Mouse (Mus musculus) adrenal gland (tissue): ENCODE data around the gene Mfsd11.
"Not testable (repeated sequence)": the region's sequence is repeated elsewhere in the genome, so short reads cannot be mapped to it uniquely, and the experiment has no call there.

Experiments
- intact Hi-C: fragments of 180-260 bp; cut with DNase I; formaldehyde crosslinking; loops from one replicate; pipeline ENCODE4 v1.15.1; 2025

Gene Mfsd11

DNA sequence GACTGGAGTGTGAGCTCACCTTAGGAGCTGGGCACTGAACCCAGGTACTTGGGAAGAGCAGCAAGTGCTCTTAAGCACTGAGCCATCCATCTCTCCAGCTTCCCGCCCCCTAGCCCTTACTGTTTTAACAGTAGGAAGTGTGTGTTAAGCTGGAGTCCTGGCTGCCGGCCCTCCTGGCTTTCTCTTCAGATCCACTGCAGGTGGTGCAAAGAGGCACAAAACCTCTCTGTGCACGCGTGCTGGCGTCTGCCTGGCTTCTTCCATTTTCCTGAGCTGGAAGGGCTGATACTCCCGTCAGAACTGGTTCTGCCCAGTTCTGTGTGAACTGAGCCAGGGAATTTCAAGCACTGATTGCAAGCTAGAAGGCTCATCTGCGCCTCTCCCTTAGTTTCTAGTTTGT lies 28.6 kb downstream of the Mfsd11 start:
- intact Hi-C loops, result no loop called here

DNA sequence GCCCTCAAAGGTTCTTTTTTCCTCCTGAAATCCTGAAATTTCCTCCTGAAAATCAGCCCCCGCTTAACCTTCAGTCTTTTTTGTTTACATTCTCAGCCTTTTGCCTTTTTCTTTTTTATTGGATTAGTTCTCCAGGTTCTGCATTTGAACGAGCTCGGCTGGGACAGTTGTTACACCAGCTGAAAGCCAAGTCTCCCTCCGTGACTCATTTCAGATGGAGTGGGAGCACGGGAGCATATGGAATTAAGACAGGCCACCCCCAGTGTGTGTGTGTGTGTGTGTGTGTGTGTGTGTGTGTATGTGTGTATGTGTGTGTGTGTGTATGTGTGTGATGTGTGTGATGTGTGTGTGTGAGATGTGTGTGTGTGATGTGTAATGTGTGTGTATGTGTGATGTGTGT lies 29.2 kb downstream of the Mfsd11 start:
- intact Hi-C loops, result no loop called here

DNA sequence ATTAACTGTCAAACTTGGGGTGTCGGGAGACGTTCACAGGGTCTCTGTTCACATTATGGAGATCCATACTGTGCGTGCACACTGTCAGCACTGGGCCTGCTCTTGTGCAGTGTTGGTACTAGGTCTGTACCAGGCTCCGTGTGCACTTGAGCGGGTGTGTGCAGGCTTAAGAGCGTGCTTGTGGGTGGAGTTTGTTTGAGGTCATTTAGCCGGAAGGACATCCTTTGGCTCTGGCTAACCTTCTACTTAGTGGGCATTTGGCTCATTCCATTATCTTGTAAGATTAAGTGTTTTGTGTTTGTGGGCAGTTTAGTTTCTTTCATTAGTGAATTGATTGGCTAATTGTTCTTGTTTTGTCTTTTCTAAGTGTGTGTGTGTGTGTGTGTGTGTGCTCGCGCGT lies 30.2 kb downstream of the Mfsd11 start:
- intact Hi-C loops, result no loop called here

DNA sequence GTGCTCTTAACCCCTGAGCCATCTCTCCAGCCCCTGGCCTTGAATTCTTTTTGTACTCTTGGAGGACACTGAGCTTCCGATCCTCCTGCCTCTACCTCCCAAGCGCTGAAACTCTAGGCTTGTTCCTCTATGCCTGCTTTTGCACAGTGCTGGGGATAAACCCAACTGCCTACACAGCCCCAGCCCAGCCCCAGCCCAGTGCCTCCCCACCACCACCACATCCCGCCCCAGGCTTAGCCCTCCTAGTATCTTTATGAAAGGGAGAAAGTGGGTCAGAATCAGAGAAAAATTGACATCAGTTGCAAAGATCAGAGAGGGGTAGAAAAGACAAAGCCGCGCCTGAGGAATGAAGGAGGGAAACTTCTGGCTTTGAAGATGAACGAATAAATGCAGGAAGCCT lies 31.8 kb downstream of the Mfsd11 start:
- intact Hi-C loops, result loop anchor here (2.0 kb wide), 1 partner anchor 173 kb away; no protein-coding TSS in a partner anchor

DNA sequence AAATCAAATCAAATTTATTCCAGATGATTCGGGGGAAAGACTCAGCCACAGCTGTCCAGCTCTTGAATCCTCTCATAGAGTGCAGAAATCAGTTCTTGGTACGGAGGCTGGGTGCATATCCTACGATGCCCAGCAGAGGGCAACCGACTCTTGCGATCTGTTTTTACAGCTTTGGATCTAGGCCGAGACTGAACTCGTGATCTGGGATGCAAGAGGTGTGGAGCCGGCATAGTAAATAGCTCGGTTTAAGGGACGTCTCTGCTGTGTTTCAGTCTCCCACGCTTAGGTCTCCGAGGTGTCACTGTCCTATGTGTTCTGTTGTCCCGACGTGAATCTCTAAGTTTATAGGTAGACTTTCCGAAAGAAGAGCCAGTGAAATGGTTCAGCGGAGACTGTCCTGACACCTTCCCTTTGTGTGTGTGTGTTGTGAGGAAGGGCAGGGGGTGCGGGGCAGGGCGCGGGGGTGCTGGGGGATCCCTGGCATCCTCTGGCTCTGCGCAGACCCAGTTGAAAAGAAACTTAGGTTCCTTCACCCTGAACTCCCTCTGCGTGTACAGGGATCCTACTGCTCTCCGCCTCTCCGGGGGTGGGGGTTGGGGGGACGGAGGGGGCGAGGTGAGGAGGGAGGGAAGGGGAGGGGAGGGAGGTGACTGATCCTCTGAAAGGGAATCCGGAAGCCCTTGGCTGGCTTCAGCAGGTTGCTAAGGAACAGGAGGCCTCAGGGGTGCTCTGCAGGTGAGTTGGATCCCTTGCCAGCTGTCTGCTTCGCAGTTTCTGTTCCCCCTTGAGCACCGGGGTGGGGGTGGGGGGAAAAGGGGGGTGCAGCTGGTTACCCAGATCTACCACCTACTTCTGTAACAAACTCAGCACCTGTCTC lies 33.3 kb downstream of the Mfsd11 start:
- intact Hi-C loops, result loop anchor here (2.0 kb wide), 1 partner anchor 171 kb away; no protein-coding TSS in a partner anchor

DNA sequence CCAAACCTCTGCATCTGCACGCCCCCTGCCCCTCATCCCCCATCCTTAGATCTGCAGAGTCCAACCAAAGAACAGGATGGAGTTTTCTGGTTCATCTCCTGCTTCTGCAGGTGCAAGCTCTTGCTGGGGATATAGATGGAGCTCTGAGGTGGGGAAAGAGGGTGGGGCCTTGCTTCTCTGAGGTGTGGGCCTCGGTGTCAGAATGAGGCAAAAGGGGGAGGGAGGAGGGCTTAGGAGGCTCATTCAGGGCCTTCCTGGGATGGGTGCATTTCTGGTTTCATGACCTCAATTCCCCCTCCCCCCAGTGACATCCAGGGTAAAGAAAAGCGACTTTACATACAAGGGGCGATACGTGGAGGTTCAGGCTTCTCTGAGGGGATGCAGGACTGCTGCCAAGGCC lies 34.9 kb downstream of the Mfsd11 start:
- intact Hi-C loops, result no loop called here

DNA sequence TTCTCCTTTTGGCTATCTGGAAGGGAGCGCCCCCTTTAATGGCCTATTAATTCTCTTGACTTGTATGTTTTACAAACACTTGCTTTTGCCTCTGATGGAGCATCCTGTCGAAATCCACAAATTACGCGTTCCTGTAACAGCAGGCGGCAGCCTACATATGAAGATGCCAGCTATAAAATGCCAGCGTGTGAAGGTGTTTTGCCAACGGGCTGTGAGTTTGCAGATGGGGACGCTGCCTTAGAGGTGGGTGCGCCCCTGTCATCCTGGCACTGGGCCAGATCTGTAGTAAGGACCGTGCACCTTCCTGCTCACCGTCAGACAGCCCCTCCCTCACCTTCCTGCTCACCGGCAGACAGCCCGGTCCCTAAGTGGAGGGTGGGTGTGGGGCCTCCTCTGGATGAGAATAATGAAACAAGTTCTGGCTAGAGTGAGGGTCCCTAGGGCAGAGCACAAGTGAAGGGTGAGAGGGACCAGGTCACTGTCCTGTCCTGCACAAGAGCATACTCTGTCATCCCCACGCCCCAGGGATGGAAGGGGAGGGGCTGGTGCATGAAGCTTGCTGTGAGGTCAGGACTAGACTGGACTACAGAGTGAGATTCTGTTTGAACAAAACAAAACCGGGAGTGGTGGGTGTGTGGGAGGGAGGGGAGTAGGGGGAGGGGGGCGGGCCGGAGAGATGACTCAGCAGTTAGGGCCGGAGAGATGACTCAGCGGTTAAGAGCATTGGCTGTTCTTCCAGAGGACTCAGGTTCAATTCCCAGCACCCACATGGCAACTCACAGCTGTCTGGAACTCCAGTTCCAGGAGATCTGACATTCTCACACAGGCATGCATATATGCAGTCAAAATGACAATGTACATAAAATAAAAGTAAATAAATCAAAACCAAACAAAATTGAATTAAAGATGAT lies 41.5 kb downstream of the Mfsd11 start:
- intact Hi-C loops, result no loop called here

DNA sequence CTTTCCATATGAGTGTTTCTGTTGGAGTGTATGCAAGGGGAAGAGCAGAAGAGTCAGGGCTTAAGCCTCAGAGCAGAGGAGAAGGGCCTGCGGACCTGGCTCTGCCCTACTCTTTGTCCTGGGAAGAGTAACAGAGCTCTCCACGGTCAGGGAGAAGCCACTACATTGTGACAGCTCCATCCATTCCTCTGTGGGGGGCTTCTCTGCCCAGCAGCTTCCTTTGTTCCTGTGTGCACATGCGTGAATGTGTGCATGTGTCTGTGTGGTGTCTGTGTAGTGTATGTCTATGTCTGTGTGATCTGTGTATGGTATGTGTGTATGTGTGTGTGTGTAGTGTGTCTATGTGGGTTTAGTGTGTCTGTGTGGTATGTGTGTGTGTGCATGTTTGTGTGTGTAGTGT lies 43.2 kb downstream of the Mfsd11 start:
- intact Hi-C loops, result no loop called here

DNA sequence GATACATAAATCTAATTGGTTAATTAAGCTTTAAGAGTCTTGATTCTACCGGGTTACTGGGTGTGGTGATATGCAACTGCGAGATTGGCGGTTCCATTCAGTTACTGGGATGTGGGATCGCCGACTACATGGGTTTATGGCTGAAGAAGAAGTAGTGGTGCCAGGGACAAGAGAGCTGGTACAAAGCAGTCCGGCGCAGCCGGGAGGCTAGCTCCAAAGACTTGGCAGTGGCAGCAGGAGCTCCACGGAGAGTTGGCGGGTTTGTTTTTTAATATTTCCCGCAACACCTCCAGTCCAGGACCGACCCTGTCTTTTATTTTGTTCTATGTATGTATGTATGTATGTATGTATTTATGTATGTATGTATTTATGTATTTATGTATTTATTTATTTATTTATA lies 47.0 kb downstream of the Mfsd11 start:
- intact Hi-C loops, result no loop called here

DNA sequence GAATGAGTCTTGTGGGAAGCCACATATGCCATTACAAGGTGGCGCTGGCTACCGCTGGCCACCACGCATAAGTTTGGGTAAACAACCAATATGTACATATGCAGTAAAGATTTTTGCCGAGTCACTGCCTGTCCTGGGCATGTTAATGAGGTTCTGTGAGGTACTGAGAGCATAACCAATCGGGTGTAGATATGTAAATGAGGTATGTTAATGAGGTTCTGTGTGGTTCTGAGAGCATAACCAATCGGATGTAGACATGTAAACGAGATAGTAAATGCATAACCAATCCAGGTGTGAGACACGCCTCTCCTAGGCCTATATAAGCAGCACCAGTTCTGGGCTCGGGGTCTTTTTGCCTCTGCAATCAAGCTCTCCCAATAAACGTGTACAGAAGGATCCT lies 50.3 kb downstream of the Mfsd11 start:
- intact Hi-C loops, result not testable (repeated sequence)

DNA sequence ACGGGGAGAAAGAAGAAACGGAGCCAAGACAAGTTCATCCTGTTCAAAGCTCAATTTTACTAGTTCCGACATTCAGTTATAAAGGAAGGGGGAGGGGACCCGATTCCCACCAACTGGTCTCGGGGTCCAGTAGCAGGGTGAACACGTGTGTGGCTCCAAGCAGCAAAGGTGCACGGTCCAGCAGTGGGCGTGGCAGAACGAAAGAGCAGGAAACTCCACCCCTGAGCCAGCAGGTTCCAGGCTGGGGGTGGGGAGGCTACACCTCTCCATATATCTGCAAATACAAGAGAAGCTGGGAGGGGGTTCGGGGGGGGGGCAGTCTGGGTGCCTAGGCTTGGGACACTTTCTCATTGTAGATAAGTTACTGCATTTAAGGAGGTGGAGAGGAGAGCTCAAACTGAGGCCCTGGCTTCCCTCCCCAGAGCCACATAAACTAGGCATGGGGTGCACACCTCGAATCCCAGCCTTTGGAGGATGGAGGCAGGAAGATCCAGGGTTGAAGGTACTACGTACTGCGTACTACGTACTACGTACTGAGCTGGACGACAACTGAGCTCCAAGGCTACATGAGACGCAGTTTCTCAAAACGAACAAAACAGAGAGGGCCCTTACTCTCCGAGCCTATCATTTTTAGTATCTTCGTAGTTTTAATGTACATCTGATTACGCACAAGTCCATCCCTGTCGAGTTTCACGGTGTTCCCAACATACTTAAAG lies 53.7 kb downstream of the Mfsd11 start:
- intact Hi-C loops, result no loop called here

DNA sequence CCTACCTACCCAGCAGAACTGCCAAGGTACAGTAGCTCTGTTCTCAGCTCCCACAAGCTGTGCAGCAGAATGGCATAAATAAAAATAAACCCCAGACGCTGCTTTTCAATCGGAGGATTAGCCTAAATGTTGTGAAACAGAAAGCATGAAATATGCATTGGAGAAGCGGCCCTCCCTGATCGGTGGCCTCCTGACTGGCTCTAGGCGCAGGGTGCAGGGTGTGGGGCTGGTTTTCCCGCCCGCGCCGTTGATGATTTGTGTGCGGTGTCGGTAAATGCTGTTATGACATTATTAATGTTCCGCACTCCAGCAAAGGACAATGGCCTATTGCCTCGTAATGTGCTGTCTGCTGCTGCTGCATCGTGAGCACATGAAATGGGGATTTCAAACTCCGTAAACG lies 61.3 kb downstream of the Mfsd11 start:
- intact Hi-C loops, result loop anchor here (10.0 kb wide), 1 partner anchor 271 kb away; no protein-coding TSS in a partner anchor

DNA sequence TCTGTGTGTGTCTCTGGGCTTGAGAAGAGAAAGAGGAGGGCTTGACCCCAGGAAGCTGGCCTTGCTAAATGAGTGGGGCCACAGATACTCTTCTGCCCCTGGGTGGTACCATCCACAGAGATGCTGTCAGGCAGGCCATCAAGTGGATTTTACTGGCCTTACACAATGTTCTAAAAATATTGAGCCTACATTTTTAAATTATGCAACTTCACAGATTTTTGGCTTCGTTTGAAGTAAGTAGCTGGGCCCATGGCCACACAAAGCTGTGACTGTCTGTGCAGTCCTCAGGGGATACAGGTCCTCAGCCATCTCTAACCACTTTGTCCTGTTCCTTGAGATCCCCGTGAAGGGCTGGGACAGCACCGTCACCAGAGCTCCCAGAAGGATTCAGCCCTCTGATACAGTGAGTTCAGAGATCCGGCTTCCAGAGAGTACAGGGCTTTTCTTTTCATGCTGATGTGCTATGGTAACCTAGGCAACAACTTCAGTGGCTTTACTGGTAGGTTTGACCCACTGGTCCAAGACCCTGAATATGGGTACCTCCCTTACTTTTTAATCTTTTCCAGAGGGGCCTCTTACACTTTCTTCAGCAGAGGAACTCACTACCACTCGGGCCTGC lies 62.1 kb downstream of the Mfsd11 start:
- intact Hi-C loops, result loop anchor here (10.0 kb wide), 1 partner anchor 270 kb away; no protein-coding TSS in a partner anchor

DNA sequence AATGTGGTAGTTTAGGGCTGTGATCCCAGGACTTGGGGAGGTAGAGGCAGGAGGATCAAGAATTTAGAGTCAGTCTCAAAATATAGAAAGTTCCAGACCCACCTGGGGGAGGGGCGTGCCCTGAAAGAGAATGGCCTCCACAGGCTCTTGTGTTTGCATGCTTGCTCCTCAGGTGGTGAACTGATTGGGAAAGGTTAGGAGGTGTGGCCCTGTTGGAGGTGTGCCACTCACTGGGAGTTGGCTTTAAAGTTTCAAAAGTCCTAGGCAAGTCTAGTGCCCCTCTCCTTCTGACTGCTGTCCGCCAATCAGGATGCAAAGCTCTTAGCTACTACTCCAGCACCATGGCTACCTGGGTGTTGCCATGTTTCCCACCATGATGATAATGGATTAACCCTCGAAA lies 63.0 kb downstream of the Mfsd11 start:
- intact Hi-C loops, result loop anchor here (10.0 kb wide), 1 partner anchor 270 kb away; no protein-coding TSS in a partner anchor

DNA sequence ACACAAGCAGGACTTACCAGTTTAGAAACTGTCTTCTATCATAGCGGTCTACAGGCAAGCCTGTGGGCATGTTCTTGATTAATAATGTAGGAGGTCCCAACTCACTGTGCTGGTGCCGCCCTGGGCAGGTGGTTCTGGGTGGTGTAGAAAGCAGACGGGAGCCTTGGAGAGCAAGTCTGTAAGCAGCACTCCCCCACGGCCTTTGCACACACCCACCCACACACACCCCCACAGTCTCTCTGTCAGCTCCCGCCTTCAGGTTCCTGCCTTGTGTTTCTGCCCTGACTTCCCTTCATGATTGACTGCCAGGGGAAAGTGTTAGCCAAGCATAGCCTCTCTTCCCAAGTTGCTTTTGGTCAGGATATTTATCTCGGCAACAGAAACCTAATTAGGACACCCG lies 65.1 kb downstream of the Mfsd11 start:
- intact Hi-C loops, result loop anchor here (10.0 kb wide), 1 partner anchor 267 kb away; no protein-coding TSS in a partner anchor

DNA sequence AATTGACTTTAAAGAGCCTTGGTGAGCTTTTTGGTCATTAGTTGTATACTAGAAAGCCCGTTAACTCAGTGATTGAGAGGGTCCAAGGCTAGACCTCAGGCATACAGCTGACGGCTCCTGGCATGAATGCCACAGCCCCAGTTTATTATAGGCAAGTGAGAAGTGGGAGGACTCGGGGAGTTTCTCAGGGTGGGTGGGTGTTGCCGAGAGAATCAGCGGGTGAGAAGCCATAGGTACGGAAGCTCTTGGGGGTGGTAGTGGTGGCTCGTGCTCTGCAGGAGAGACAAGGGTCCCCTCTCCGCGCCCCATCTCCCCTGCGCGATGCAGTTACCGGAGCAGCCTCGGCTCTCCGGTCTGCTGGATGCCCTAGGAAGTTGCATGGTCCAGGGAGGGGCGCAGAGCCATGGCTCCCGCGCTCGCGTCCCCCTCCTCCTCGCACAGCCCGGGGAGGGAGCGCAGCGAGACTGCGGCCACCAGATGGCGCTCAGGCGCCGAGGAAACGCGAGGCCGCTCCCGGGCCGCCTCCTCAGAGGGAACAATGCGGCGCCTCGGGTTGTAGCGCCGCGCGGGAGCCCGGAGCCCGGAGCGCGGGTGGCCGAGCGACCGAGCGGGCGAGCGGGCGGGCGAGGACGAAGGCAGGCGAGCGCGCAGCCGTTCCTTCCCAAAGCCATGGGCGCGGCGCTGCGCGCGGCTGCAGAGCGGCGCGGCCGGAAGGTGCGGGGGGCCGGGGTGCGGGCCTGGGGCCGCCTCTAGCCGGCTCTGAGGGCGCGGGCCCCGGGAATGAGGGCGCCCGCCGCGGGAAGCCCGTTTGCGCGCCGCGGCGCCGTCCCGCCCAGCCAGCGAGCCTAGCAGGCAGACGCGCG lies 66.3 kb downstream of the Mfsd11 start, which contains the start of gene Mgat5b:
TSS of gene Mgat5b (plus strand) at position 541 of the 863 bp plus-strand sequence.
- intact Hi-C loops, result loop anchor here (1.0 to 10.0 kb wide), 4 partner anchors 76 to 266 kb away; no protein-coding TSS in a partner anchor

DNA sequence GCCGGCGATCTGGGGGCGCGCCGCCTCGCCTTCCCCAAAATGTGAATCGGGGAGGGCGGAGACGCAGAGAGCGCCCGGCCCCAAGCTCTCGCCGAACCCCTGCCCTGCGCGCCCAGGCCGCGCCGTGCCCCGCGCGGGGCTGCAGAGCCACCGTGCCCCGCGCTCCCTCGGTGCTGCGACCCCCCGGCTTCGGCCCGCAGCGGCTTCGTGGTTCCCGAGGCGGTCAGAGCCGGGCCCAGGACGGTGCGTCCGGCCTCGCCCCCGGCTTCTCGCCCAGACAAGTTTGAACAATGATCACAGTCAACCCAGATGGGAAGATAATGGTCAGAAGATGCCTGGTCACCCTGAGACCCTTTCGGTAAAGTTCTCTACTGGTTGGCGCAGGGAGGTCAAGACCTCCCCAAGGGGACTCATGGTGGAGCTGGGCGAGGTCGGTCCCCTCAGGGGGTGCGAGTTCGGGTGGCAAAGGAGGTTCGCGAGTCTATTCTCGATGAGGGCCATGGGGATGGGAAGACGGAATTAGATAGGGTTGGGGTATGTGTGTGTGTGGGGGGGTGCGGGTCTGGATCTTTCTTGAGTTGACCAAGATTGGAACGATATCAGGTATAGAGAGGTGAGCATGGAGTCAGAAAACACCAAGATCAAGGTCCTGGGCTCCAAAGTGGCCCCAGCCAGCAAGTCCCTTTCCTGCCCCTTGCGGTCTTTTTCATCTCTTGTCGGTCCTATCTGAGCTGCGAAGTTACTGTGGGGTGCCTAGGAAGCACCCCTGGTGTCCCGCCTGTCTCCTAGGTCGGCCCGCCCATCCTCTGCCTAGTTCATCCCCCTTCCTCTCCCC lies 67.2 kb downstream of the Mfsd11 start:
- intact Hi-C loops, result loop anchor here (2.0 to 10.0 kb wide), 3 partner anchors 99 to 265 kb away; no protein-coding TSS in a partner anchor

DNA sequence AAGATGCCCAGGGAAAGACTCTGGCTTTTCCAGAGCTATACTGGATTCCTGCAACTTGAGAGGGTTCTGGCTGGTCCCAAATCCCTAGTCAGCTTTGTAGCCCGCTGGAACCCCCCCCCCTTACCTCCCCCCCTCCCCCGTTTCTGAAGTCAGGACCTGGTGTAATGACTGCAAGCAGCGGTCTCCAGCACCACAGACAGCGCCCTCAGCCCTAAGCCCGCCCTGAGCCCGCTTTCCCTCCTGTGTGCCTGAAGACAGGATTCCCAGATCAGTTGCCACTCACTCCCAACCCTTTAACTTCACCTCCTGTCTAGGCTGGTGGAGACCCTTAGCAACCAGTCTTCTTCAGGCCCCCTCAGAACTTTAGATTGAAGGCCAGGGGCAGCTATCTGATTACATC lies 68.5 kb downstream of the Mfsd11 start:
- intact Hi-C loops, result no loop called here

DNA sequence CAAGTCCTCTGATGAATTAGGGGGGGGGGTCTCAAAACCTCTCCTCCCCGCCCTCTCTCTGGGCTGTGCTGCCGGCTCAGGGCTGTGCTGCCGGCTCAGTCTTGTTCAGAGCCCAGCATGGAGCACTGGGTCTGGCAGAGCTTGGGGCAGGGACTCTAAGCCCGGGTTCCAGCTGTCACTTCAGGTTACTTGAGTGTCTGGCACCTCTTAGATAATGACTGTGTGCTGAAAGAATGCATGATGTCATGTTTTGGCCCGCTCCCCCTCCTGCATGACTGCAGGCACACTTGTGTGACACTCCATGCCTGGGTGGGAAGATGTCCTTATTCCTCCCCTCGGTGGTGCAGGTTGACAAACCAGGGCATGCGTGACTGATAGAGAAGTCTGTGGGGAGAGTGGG lies 69.8 kb downstream of the Mfsd11 start:
- intact Hi-C loops, result no loop called here
